Mouse (Mus musculus): Measurements from ENCODE around the gene Slc19a1. TPM values are rescaled to one million over a fixed set of nuclear protein-coding genes. Genes with fewer than 3 reads are reported as not detected.

Gene Slc19a1
- total RNA-seq, 1 experiment from 2014 or later = 21.3 TPM

GRCm38 (mm10) chr10:77032591-77033322, 716 bp downstream of the Slc19a1 start:
- DNase-seq = peak; percentile 96

GRCm38 (mm10) chr10:77033323-77034025, 1.4 kb downstream of the Slc19a1 start:
- peak; percentile 67 for DNase-seq

- DNase-seq = no peak
Measured at GRCm38 (mm10) chr10:77035487-77035886, 3.4 kb downstream of the Slc19a1 start.

- DNase-seq = no peak
Measured at GRCm38 (mm10) chr10:77038579-77039174, 6.6 kb downstream of the Slc19a1 start.

GRCm38 (mm10) chr10:77048196-77048595, 16.2 kb downstream of the Slc19a1 start:
- DNase-seq = no peak

GRCm38 (mm10) chr10:77048606-77049005, 16.6 kb downstream of the Slc19a1 start:
- DNase-seq = no peak

GRCm38 (mm10) chr10:77056768-77057167, 24.7 kb downstream of the Slc19a1 start:
- no peak for DNase-seq

- DNase-seq = peak; percentile 31
Measured at GRCm38 (mm10) chr10:77061426-77061825, 29.4 kb downstream of the Slc19a1 start.

GRCm38 (mm10) chr10:77062393-77063010, 30.5 kb downstream of the Slc19a1 start:
- peak; percentile 47 for DNase-seq

GRCm38 (mm10) chr10:77064239-77064638, 32.2 kb downstream of the Slc19a1 start:
- no peak for DNase-seq

GRCm38 (mm10) chr10:77064659-77065058, 32.6 kb downstream of the Slc19a1 start:
- no peak for DNase-seq

- no peak for DNase-seq
Measured at GRCm38 (mm10) chr10:77068469-77068868, 36.4 kb downstream of the Slc19a1 start.

- DNase-seq = peak; percentile 87
Measured at GRCm38 (mm10) chr10:77070072-77070471, 38.0 kb downstream of the Slc19a1 start.

GRCm38 (mm10) chr10:77074276-77074974, 42.4 kb downstream of the Slc19a1 start:
- peak; percentile 63 for DNase-seq

- DNase-seq = no peak
Measured at GRCm38 (mm10) chr10:77078456-77078855, 46.4 kb downstream of the Slc19a1 start.

GRCm38 (mm10) chr10:77078961-77079360, 46.9 kb downstream of the Slc19a1 start:
- DNase-seq = no peak

- DNase-seq = peak; percentile 91
Measured at GRCm38 (mm10) chr10:77082453-77082852, 50.4 kb downstream of the Slc19a1 start.

- DNase-seq = peak; percentile 1
Measured at GRCm38 (mm10) chr10:77082921-77083320, 50.9 kb downstream of the Slc19a1 start.

- DNase-seq = peak; percentile 77
Measured at GRCm38 (mm10) chr10:77084568-77084967, 52.5 kb downstream of the Slc19a1 start.

- DNase-seq = peak; percentile 84
Measured at GRCm38 (mm10) chr10:77089336-77089735, 57.3 kb downstream of the Slc19a1 start.

- no peak for DNase-seq
Measured at GRCm38 (mm10) chr10:77090063-77090462, 58.0 kb downstream of the Slc19a1 start.

GRCm38 (mm10) chr10:77091538-77092097, 59.6 kb downstream of the Slc19a1 start:
- no peak for DNase-seq

All from adrenal gland, postnatal 14 days (tissue).